Mouse (Mus musculus) kidney, adult 9 months (tissue): Measurements from ENCODE around the gene Iqgap3.

Source experiments
- DNase-seq: peaks from one replicate; pipeline ENCODE4 v3.0.0; 2022

The Iqgap3 gene

GRCm38 (mm10) chr3:88139243-88140177, 57.7 kb downstream of the Iqgap3 start:
- peak; percentile 57 for DNase-seq

- peak; percentile 71 for DNase-seq
Measured at GRCm38 (mm10) chr3:88140178-88140902, 58.6 kb downstream of the Iqgap3 start.

- no peak for DNase-seq
Measured at GRCm38 (mm10) chr3:88140903-88141430, 59.2 kb downstream of the Iqgap3 start.

DNA sequence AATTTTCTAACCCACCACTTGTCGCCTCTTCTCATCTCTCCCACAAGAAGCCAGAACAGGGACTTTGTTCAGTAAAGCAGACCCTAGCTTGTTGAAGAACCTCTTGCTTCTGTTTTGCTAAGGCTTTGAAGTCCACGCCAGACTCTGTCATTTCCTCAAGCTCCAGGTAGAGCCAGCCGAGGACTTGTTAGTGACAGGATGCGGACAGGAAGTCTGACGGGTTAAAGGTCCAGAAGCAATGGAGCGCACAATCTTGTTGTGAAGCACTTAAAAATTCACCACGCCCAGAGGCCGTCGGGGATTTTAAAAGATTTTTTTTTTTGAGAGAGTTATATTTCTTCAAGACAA, 59.6 kb downstream of the Iqgap3 start:
- DNase-seq, result peak; percentile 85

- peak; percentile 96 for DNase-seq
Measured at GRCm38 (mm10) chr3:88141787-88142523, 60.2 kb downstream of the Iqgap3 start, which contains the start of gene Mef2d. Gene Mef2d, plus strand, starts transcription at chr3:88142372.

DNA sequence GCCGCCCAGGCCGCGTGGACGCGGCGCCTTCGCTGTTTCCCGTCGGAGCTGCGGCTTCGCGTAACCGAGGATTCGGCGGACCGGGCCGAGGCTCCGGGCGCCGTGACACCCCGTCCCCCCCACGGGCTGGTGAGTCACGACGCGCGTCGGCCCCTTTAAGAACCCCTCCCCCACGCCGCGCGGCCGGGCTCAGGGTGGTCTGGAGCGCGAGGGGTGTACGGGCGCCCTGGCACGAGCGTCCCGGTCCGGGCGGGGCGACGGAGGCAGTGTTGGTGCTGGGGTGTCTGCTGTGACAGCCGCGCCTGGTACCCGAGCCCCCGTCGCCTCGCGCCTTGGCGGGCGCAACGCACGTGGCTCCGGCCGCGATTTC, 60.8 kb downstream of the Iqgap3 start:
- no peak for DNase-seq

- DNase-seq, result peak; percentile 76
Measured at GRCm38 (mm10) chr3:88142916-88143771, 61.4 kb downstream of the Iqgap3 start.

DNA sequence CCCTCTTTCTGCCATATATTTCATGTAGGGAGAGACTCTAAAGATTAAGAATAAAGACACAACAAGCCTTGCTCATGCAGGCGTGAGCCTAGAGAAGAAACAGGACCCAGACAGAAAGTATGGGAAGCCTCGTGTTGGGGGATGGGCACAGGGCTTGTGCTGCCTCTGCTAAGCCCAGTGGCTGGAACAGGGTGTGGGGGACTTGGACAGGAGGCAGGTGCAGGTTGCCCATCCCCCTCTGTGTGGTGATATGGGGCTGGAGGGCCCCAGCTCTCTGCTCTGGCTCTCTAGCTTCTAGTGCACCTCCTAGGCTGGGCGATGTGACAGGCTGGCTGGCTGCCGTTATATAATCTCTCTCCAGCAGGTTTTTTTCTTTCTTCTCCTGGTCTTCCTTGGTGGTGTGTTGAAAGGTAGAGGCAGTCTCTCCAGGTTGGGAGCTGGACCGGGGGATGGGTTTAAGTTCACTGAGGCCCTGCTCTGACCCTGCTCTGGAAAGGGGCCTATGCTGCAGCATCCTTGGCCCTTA, 62.3 kb downstream of the Iqgap3 start:
- DNase-seq, result peak; percentile 60

GRCm38 (mm10) chr3:88144648-88145410, 63.1 kb downstream of the Iqgap3 start:
- peak; percentile 80 for DNase-seq

- DNase-seq, result no peak
Measured at GRCm38 (mm10) chr3:88145411-88145782, 63.6 kb downstream of the Iqgap3 start.

GRCm38 (mm10) chr3:88145952-88146351, 64.2 kb downstream of the Iqgap3 start:
- no peak for DNase-seq

- DNase-seq, result no peak
Measured at GRCm38 (mm10) chr3:88146376-88147112, 64.8 kb downstream of the Iqgap3 start.

DNA sequence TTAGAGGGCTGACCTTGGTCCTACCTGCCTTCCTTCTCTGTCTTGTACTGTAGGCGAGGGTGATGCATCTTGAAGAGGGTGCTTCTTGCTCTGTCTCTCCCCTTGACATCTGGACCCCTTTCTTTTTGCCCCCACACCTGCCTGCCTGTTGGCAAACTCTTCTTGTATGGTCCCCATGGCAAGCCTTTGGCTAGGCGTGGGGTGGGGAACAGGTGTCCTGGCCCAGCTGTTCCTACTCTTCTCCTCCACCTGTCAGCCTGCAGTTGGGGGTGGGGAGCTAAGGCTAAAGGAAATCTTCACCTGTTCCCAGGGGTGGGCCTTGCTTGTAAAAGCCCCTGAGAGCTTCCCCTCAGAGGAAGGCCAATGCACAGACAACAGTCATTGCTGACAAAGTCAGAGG, 65.7 kb downstream of the Iqgap3 start:
- DNase-seq, result no peak

GRCm38 (mm10) chr3:88147866-88148265, 66.1 kb downstream of the Iqgap3 start:
- no peak for DNase-seq

DNA sequence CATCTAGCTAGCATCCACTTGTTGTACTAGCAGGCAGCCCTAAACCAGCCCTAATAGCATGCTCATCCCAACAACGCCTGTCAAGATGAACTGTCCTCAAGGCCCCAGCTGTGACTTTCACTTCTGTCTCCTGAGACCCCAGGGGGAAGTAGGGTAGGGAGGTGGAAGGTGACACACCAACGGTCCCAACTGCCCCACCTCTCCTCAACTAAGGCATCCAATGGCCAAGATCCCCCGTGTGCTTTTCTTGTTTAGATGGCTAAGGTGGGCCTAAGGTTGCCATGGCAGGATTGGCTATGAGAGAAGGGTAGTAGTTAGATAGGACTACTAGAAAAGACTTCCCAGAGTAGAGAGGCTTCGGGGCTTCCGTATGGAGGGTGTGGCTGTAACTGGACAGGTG, 66.6 kb downstream of the Iqgap3 start:
- DNase-seq, result no peak

DNA sequence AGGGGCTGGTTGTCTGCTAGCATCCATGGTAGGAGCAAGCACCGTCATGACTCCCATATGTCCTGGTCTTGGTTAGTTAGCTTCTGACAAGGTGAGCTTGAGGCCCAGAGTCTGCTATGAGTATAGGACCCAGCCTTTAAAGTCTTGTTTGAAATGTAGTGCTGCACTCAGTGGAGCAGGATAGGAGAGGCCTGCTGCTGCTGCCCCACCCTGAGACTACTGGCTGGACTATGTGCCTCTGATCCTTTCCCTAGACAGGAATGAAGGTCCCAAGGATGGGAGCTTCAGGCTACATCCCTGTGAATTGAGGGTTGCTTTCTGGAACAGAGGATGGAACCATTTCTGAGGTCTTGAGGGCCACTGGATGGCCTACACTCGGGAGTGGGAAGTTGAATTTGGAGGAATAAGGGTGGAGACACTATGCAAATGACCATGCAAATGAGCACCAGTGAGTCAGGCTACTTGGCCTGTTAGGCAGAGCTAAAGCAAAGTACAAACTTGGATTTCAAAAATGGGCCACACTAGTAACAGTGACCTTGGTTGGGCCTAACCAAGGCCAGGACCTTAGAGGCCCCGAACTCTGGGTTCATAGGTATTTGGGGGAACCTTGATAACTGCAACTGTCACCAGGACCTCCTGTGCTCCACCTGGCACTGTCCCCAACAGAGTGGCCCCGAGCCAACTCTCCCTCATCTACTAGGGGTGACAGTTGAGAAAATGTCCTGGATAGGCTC, 67.2 kb downstream of the Iqgap3 start:
- peak; percentile 58 for DNase-seq

- DNase-seq, result no peak
Measured at GRCm38 (mm10) chr3:88149510-88149974, 67.8 kb downstream of the Iqgap3 start.

DNA sequence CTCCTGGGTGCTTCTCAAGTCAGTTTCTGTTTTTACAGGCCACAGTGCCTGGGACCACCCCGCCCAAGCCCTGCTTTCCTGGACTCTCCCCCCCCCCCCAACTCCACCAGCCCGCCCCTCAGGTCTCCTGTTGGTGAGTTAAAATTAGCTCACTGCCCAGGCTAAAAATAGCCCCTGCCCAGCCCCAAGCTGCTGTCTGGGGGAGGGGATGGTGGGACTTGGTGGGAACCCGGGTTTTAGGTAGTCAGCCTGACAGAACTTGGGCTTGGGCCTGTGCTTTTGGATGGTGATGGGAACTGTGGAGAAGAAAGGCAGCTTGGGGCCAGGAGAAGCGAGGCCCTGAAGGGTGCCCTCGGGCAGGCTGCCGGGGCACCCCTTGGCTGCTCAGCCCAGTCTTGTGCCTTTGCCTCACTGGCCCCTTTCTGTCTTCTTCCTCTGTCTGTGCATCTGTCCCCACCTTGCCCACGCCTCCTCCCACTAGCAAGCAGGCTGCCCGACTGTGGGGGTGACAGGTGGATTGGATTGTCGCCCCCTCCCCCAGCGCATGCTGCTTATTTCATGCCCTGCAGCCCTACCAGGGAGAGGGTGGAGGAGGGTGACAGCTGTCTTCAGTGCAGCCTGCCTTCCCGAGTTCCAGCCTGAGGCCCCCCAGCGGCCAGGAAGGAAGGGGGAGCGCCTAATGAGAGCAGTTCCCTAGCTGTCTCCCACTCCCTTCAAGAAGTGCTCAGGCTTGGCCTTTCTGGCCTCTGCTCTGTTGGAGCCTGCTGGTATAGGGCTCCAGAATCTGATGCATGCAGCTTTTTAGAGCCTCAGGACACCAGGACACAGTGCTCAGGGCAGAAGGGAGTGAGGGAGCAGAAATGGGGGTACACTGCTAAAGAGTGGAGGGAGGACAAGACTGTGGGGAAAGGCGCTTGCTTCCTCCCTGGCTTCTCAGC, 68.6 kb downstream of the Iqgap3 start:
- no peak for DNase-seq
